30 mouse cellular contexts compared by ENCODE assay signal in the genomic region with DNA sequence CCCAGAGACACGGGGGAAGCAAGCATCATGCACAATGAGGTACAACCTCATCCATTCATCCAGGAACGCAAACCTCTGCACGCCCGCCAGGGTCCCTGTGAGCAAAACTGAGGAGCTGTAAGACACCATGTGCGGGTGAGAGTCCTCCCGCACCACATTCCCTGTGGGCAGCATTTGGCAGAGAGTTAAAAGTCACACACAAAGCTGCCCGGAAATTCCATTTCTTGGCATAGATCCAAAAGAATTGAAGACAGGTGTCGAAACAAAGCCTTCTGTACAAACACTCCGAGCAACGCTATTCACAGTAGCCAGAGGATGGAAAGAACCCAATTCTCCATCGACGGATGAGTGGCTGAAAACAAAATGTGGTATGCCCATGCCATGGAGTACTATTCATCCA. TPM values are rescaled to one million over a fixed set of nuclear protein-coding genes. Genes with fewer than 3 reads are reported as not detected.
DNase-seq lines count a peak whose midpoint lies in the region; ATAC-seq and TF ChIP-seq lines count a peak whose summit lies in the region.
"Had no signal": no experiment of that assay in that cellular context is flagged by ENCODE, and none has a peak within 500 bp of the region (broad histone marks: within the 10 kb centered on the region; RNA-seq: fewer than 3 reads in every experiment).

No protein-coding gene starts in this region.

- H3K36me3 ChIP-seq in forebrain, embryonic 14.5 days (ENCODE audit: control insufficient read depth, insufficient read depth, low read length) = 0 out of 2 replicates have a peak, but pooled peaks cover 4% of the 10 kb centered on the region
- H3K36me3 ChIP-seq in forebrain, embryonic 10.5 days (replicated peaks) = peaks cover 88% of the 10 kb centered on the region
- H3K36me3 ChIP-seq in lung, embryonic 14.5 days (ENCODE audit: insufficient read depth) = peaks cover 4% of the 10 kb centered on the region; the same call in 1 of the 2 replicates
- H3K36me3 ChIP-seq: embryonic facial prominence, embryonic 13.5 days; embryonic facial prominence, embryonic 15.5 days; forebrain, embryonic 15.5 days had no signal

- peak; percentile 50 for DNase-seq in forebrain, embryonic 14.5 days (ENCODE audit: low spot score)
- DNase-seq in forebrain, embryonic 10.5 days (ENCODE audit: extremely low spot score, low spot score) = no peak
- DNase-seq in lung, embryonic 14.5 days = peak; percentile 23
- no peak for DNase-seq in lung, adult 2 months
- peak; percentile 34 for DNase-seq in R1 (ENCODE audit: low read depth, low spot score)
- peak; percentile 59 for DNase-seq in brain, embryonic 14.5 days (ENCODE audit: low read depth)
- no peak for DNase-seq in heart, postnatal 14 days
- DNase-seq: adrenal gland, adult 8-10 months; adrenal gland, postnatal 14 days; adrenal gland, postnatal 36 days; cerebellum, adult 11 months; cerebellum, adult 18-20 months; cerebellum, adult 8-10 months; cerebellum, adult 9-11 months; cerebellum, postnatal 14 days; cerebellum, postnatal 36 days; embryo, embryonic 11 days had no signal

- no peak for ATAC-seq in forebrain, embryonic 14.5 days
- ATAC-seq in lung, embryonic 14.5 days (ENCODE audit: insufficient read depth) = no peak
- ATAC-seq: activated CD4-positive, CD25-positive, alpha-beta regulatory T cell, adult 4 months; forebrain, embryonic 15.5 days had no signal

- peaks cover 5% of the 10 kb centered on the region; the same call in 1 of the 2 replicates for H3K9me3 ChIP-seq in forebrain, embryonic 14.5 days (replicated peaks; ENCODE audit: control insufficient read depth, low read length)
- no peaks in the 10 kb centered on the region; the same call in 1 of the 2 replicates for H3K9me3 ChIP-seq in forebrain, embryonic 10.5 days
- H3K9me3 ChIP-seq in lung, embryonic 14.5 days (ENCODE audit: low read depth, low read length) = no peaks in the 10 kb centered on the region
- H3K9me3 ChIP-seq: embryonic facial prominence, embryonic 15.5 days had no signal

- intact Hi-C loops in heart, postnatal 14 days (cut with DNase I) = no loop called here

- H3K4me2 ChIP-seq in forebrain, embryonic 14.5 days (ENCODE audit: low read length) = no peak overlapping the region
- no peak overlapping the region for H3K4me2 ChIP-seq in lung, embryonic 14.5 days
- H3K4me2 ChIP-seq: embryonic facial prominence, embryonic 13.5 days; embryonic facial prominence, embryonic 15.5 days; forebrain, embryonic 15.5 days had no signal

- WGBS in forebrain, embryonic 14.5 days = 56% methylated on average over 12 of the region's 12 CpGs
- 90% methylated on average over 12 of the region's 12 CpGs for WGBS in forebrain, embryonic 10.5 days
- 67% methylated on average over 12 of the region's 12 CpGs for WGBS in lung, embryonic 14.5 days
- 66% methylated on average over 12 of the region's 12 CpGs for WGBS in lung, adult 2 months

- H3K4me3 ChIP-seq in forebrain, embryonic 14.5 days (ENCODE audit: low read depth, low read length) = no peak overlapping the region
- no peak overlapping the region for H3K4me3 ChIP-seq in forebrain, embryonic 10.5 days
- no peak overlapping the region for H3K4me3 ChIP-seq in lung, embryonic 14.5 days (ENCODE audit: low read depth, low read length)
- no peak overlapping the region for H3K4me3 ChIP-seq in lung, adult 2 months (replicated peaks; ENCODE audit: extremely low read depth, low read depth, low read length)
- H3K4me3 ChIP-seq: embryonic facial prominence, embryonic 13.5 days; embryonic facial prominence, embryonic 15.5 days; erythroblast, embryonic 14.5 days; forebrain, embryonic 15.5 days had no signal

- H3K4me1 ChIP-seq in forebrain, embryonic 14.5 days (ENCODE audit: control insufficient read depth, insufficient read depth, low read length) = peaks cover under 1% of the 10 kb centered on the region; the same call in 1 of the 2 replicates
- H3K4me1 ChIP-seq in forebrain, embryonic 10.5 days = peaks cover 40% of the 10 kb centered on the region
- no peaks in the 10 kb centered on the region for H3K4me1 ChIP-seq in lung, embryonic 14.5 days (ENCODE audit: insufficient read depth)
- H3K4me1 ChIP-seq in lung, adult 2 months (ENCODE audit: control insufficient read depth, insufficient read depth, low read length) = no peaks in the 10 kb centered on the region

- no peak overlapping the region for H3K9ac ChIP-seq in forebrain, embryonic 14.5 days (ENCODE audit: low read length)
- H3K9ac ChIP-seq in lung, embryonic 14.5 days = no peak overlapping the region
- H3K9ac ChIP-seq: embryonic facial prominence, embryonic 13.5 days; embryonic facial prominence, embryonic 15.5 days; forebrain, embryonic 15.5 days had no signal

- H3K27me3 ChIP-seq in forebrain, embryonic 14.5 days (replicated peaks; ENCODE audit: control insufficient read depth, insufficient read depth, low read length) = no peaks in the 10 kb centered on the region
- H3K27me3 ChIP-seq in forebrain, embryonic 10.5 days (ENCODE audit: poor library complexity, severe bottlenecking) = no peaks in the 10 kb centered on the region
- no peaks in the 10 kb centered on the region for H3K27me3 ChIP-seq in lung, embryonic 14.5 days (ENCODE audit: insufficient read depth, low read length)
- H3K27me3 ChIP-seq: embryonic facial prominence, embryonic 13.5 days; embryonic facial prominence, embryonic 15.5 days; forebrain, embryonic 15.5 days had no signal

- no peak for TF ChIP-seq CTCF in lung, embryonic 14.5 days (IDR thresholded peaks at IDR 0.05; ENCODE audit: low read depth)
- no peak for TF ChIP-seq CTCF in lung, adult 2 months (IDR thresholded peaks at IDR 0.05; ENCODE audit: insufficient read depth, low read length)
- TF ChIP-seq CTCF in brain, embryonic 14.5 days (IDR thresholded peaks at IDR 0.05; ENCODE audit: borderline replicate concordance, extremely low read depth, insufficient read depth, insufficient read length) = no peak

- no peak for TF ChIP-seq POLR2A in lung, adult 2 months (IDR thresholded peaks at IDR 0.05; ENCODE audit: borderline replicate concordance, extremely low read depth, low read depth, low read length)
- TF ChIP-seq POLR2A in brain, embryonic 14.5 days (IDR thresholded peaks at IDR 0.05; ENCODE audit: borderline replicate concordance, extremely low read depth, insufficient read depth, insufficient read length, poor library complexity, severe bottlenecking) = no peak

- H3K27ac ChIP-seq in forebrain, embryonic 14.5 days (ENCODE audit: low read depth, low read length) = no peak overlapping the region
- H3K27ac ChIP-seq in forebrain, embryonic 10.5 days = no peak overlapping the region
- no peak overlapping the region for H3K27ac ChIP-seq in lung, embryonic 14.5 days (ENCODE audit: low read depth)
- H3K27ac ChIP-seq: embryonic facial prominence, embryonic 13.5 days; embryonic facial prominence, embryonic 15.5 days; forebrain, embryonic 15.5 days had no signal

RNA-seq across cellular contexts. Expression of a gene that starts 20.3 kb away (rescaled TPM):
- 73.4 and 84.7 TPM in 2 replicates for polyA plus RNA-seq in forebrain, embryonic 14.5 days (2014; fragmentation: Nextera tagmentation; extraction: Ambion mirVana)
- 126 and 134 TPM in 2 replicates for polyA plus RNA-seq in forebrain, embryonic 10.5 days (2016; fragmentation: Nextera tagmentation; extraction: Ambion mirVana)
- 65.7 and 77.0 TPM in 2 replicates for polyA plus RNA-seq in lung, embryonic 14.5 days (2014; fragmentation: Nextera tagmentation; extraction: Ambion mirVana)
- polyA plus RNA-seq in lung, adult 2 months (2012; rRNA removed) = 7.0 and 13.2 TPM in 2 replicates
- polyA plus RNA-seq in brain, embryonic 14.5 days (2012; rRNA removed) = 56.4 and 72.5 TPM in 2 replicates
- total RNA-seq in heart, postnatal 14 days (2021) = under 1 TPM; 0.20 to 0.88 TPM
- total RNA-seq: common myeloid progenitor, adult 5-6 weeks; MEL had no signal
- polyA plus RNA-seq: activated CD4-positive, CD25-positive, alpha-beta regulatory T cell, adult 4 months; erythroblast, embryonic 14.5 days had no signal

RNA-seq across cellular contexts. Expression of a gene that starts 58.9 kb away (rescaled TPM):
- not detected in 2 replicates for polyA plus RNA-seq in forebrain, embryonic 14.5 days (2014; fragmentation: Nextera tagmentation; extraction: Ambion mirVana)
- polyA plus RNA-seq in forebrain, embryonic 10.5 days (2016; fragmentation: Nextera tagmentation; extraction: Ambion mirVana) = not detected in 2 replicates
- not detected in 2 replicates for polyA plus RNA-seq in lung, embryonic 14.5 days (2014; fragmentation: Nextera tagmentation; extraction: Ambion mirVana)
- polyA plus RNA-seq in lung, adult 2 months (2012; rRNA removed) = not detected in 2 replicates
- 0.05 TPM in 1 of 2 replicates, not detected in the other for polyA plus RNA-seq in brain, embryonic 14.5 days (2012; rRNA removed)
- total RNA-seq in heart, postnatal 14 days (2021) = not detected
- total RNA-seq: adrenal gland, adult 18-20 months; adrenal gland, adult 8-10 months; adrenal gland, postnatal 14 days; adrenal gland, postnatal 36 days; common myeloid progenitor, adult 5-6 weeks; ES-E14; MEL had no signal
- polyA plus RNA-seq: activated CD4-positive, CD25-positive, alpha-beta regulatory T cell, adult 4 months; C2C12; embryonic facial prominence, embryonic 11.5 days; embryonic facial prominence, embryonic 13.5 days; embryonic facial prominence, embryonic 15.5 days; erythroblast, embryonic 14.5 days; forebrain, embryonic 11.5 days; frontal cortex, adult 2 months had no signal

Comparison
In these comparisons a context has a peak if more than half of its experiments do, and no peak if none do; other contexts are left out.
1. DNase-seq: peak in forebrain, embryonic 14.5 days (single experiment), lung, embryonic 14.5 days (single experiment), R1 (single experiment) and brain, embryonic 14.5 days (single experiment); none in forebrain, embryonic 10.5 days (single experiment), lung, adult 2 months (single experiment) and heart, postnatal 14 days (0 of 2).